Comparison of ENCODE assay signal across 12 mouse cellular contexts in genomic region chr7:51709508-51709907, GRCm38 (mm10).
"Had no signal": no experiment of that assay in that cellular context is flagged by ENCODE, and none has a peak within 500 bp of the region (broad histone marks: within the 10 kb centered on the region; RNA-seq: fewer than 3 reads in every experiment).

No protein-coding gene starts in this region.

- DNase-seq: lung, adult 18-20 months; lung, embryonic 14.5 days; lung, postnatal 10 days; lung, postnatal 4 days; midbrain, embryonic 14.5 days; retina, postnatal 1 day; right cerebral cortex, adult 18-20 months; right cerebral cortex, postnatal 25 days; right cerebral cortex, postnatal 4 days; thymus, adult 2 months; thymus, postnatal 25 days; thymus, postnatal 4 days had no signal
